Mouse (Mus musculus) hindbrain, embryonic 15.5 days (tissue): ENCODE measurements around the gene Tcp1. TPM values are rescaled to one million over a fixed set of nuclear protein-coding genes. Genes with fewer than 3 reads are reported as not detected.

Experiments used
- ATAC-seq: fragments of 200-750 bp; cut with Nextera tagmentation; 2 replicates; pipeline ENCODE4 v1.8.0; 2017; ENCODE audit warnings: low read depth, moderate number of reproducible peaks, moderate TSS enrichment; ENCODE audit not compliant: low FRiP score
- H3K27ac ChIP-seq: fragments of 300-500 bp; sonication (generic); replicated peaks from 2 replicates; pipeline ENCODE4 v1.5.1; 2015; ENCODE audit warnings: mild to moderate bottlenecking, inconsistent platforms
- H3K27me3 ChIP-seq: fragments of 300-500 bp; sonication (generic); 2 replicates; pipeline ENCODE4 v1.6.1; 2015; ENCODE audit warnings: control low read depth, inconsistent platforms
- H3K36me3 ChIP-seq: fragments of 300-500 bp; sonication (generic); 2 replicates; pipeline ENCODE4 v1.6.1; 2015; ENCODE audit warnings: control low read depth, inconsistent platforms
- H3K4me1 ChIP-seq: fragments of 300-500 bp; sonication (generic); replicated peaks from 2 replicates; pipeline ENCODE4 v1.6.1; 2015; ENCODE audit warnings: control low read depth, inconsistent platforms
- H3K4me2 ChIP-seq: fragments of 300-500 bp; sonication (generic); 2 replicates; pipeline ENCODE4 v1.6.1; 2015; ENCODE audit warnings: moderate library complexity, mild to moderate bottlenecking, inconsistent platforms
- H3K4me3 ChIP-seq: fragments of 300-500 bp; sonication (generic); 2 replicates; pipeline ENCODE4 v1.5.1; 2015; ENCODE audit warnings: mild to moderate bottlenecking, inconsistent platforms
- H3K9ac ChIP-seq: fragments of 300-500 bp; sonication (generic); 2 replicates; pipeline ENCODE4 v1.6.1; 2015; ENCODE audit warnings: inconsistent platforms
- H3K9me3 ChIP-seq: fragments of 300-500 bp; sonication (generic); 2 replicates; pipeline ENCODE4 v1.6.1; 2016; ENCODE audit warnings: control low read depth, inconsistent platforms
- WGBS: fragments of 180-500 bp; shearing (Covaris S2); methylation state at CpG from one replicate; pipeline ENCODE4 v1.1.7; 2015; 5-methylcytosine and 5-hydroxymethylcytosine counted together
- polyA plus RNA-seq: library from polyadenylated mRNA; unstranded; fragments of >200 nt; fragmentation: Nextera tagmentation; extraction: Ambion mirVana; gene quantifications from 2 replicates; pipeline ENCODE4 v1.2.1, GENCODE M21; 2015

Gene Tcp1
- polyA plus RNA-seq, result 324 and 343 TPM in 2 replicates

GRCm38 (mm10) chr17:12915488-12915880 lies at the start of gene Tcp1:
TSS of gene Tcp1 (plus strand) at chr17:12915701.
- peaks cover 17% of the 10 kb centered on the region for H3K4me1 ChIP-seq
- ATAC-seq, result no peak
- H3K9me3 ChIP-seq, result no peaks in the 10 kb centered on the region
- 2% methylated on average over 18 of the region's 18 CpGs for WGBS
- no peaks in the 10 kb centered on the region for H3K27me3 ChIP-seq
- H3K4me3 ChIP-seq, result peak within 1 kb of the TSS; percentile 81
- peaks cover 51% of the 10 kb centered on the region for H3K36me3 ChIP-seq
- H3K9ac ChIP-seq, result peak within 1 kb of the TSS; percentile 87
- H3K4me2 ChIP-seq, result peak within 1 kb of the TSS; percentile 92
- H3K27ac ChIP-seq, result peak within 1 kb of the TSS; percentile 89

- Histone ChIP-seq H3K9ac (no peak overlapping the region), H3K4me2 (no peak overlapping the region), H3K4me1 (no peaks in the 10 kb centered on the region), H3K27ac (no peak overlapping the region), H3K4me3 (no peak overlapping the region), H3K9me3 (no peaks in the 10 kb centered on the region), H3K36me3 (no peaks in the 10 kb centered on the region), H3K27me3 (no peaks in the 10 kb centered on the region)
- WGBS, result 87% methylated on average over 10 of the region's 10 CpGs
- no peak for ATAC-seq
Measured at GRCm38 (mm10) chr17:12866853-12867252, 48.6 kb upstream of the Tcp1 start.

- no peak for ATAC-seq
- H3K36me3 ChIP-seq, result no peaks in the 10 kb centered on the region
- H3K27me3 ChIP-seq, result no peaks in the 10 kb centered on the region
- WGBS, result 61% methylated on average over 2 of the region's 2 CpGs
- no peak within 1 kb of the TSS for H3K4me3 ChIP-seq
- H3K9ac ChIP-seq, result no peak within 1 kb of the TSS
- H3K9me3 ChIP-seq, result no peaks in the 10 kb centered on the region
- H3K4me2 ChIP-seq, result no peak within 1 kb of the TSS
- H3K27ac ChIP-seq, result no peak within 1 kb of the TSS
- no peaks in the 10 kb centered on the region for H3K4me1 ChIP-seq
Measured at GRCm38 (mm10) chr17:12868043-12868442, 47.5 kb upstream of the Tcp1 start, which contains the start of gene Mas1. TSS of gene Mas1 (minus strand) at chr17:12868143.

GRCm38 (mm10) chr17:12868640-12869039 lies 46.9 kb upstream of the Tcp1 start:
- no peaks in the 10 kb centered on the region for H3K9me3 ChIP-seq
- H3K4me3 ChIP-seq, result no peak overlapping the region
- WGBS, result 37% methylated on average over 4 of the region's 4 CpGs
- H3K9ac ChIP-seq, result no peak overlapping the region
- no peaks in the 10 kb centered on the region for H3K27me3 ChIP-seq
- no peak for ATAC-seq
- H3K4me2 ChIP-seq, result no peak overlapping the region
- no peaks in the 10 kb centered on the region for H3K4me1 ChIP-seq
- no peak overlapping the region for H3K27ac ChIP-seq
- no peaks in the 10 kb centered on the region for H3K36me3 ChIP-seq

GRCm38 (mm10) chr17:12872275-12873028 lies 43.0 kb upstream of the Tcp1 start:
- H3K27me3 ChIP-seq, result no peaks in the 10 kb centered on the region
- no peak overlapping the region for H3K9ac ChIP-seq
- 68% methylated on average over 16 of the region's 16 CpGs for WGBS
- ATAC-seq, result peak; percentile 59; the same call in 1 of the 2 replicates
- no peak overlapping the region for H3K27ac ChIP-seq
- H3K4me2 ChIP-seq, result no peak overlapping the region
- H3K36me3 ChIP-seq, result no peaks in the 10 kb centered on the region
- H3K9me3 ChIP-seq, result no peaks in the 10 kb centered on the region
- no peak overlapping the region for H3K4me3 ChIP-seq
- H3K4me1 ChIP-seq, result no peaks in the 10 kb centered on the region

- Histone ChIP-seq H3K9ac (no peak within 1 kb of the TSS), H3K36me3 (no peaks in the 10 kb centered on the region), H3K27ac (no peak within 1 kb of the TSS), H3K27me3 (peaks cover 3% of the 10 kb centered on the region; the same call in 1 of the 2 replicates), H3K4me2 (no peak within 1 kb of the TSS), H3K9me3 (no peaks in the 10 kb centered on the region), H3K4me1 (peaks cover 8% of the 10 kb centered on the region), H3K4me3 (no peak within 1 kb of the TSS)
- 79% methylated on average over 5 of the region's 5 CpGs for WGBS
- no peak for ATAC-seq
Measured at GRCm38 (mm10) chr17:12875734-12876133, 39.8 kb upstream of the Tcp1 start, which contains the start of gene Mrgprh. TSS of gene Mrgprh (plus strand) at chr17:12876034.

- peak overlapping the region; percentile 46 for H3K4me2 ChIP-seq
- H3K36me3 ChIP-seq, result no peaks in the 10 kb centered on the region
- H3K27ac ChIP-seq, result no peak overlapping the region
- peaks cover 8% of the 10 kb centered on the region for H3K4me1 ChIP-seq
- 4% methylated on average over 14 of the region's 14 CpGs for WGBS
- peaks cover 3% of the 10 kb centered on the region; the same call in 1 of the 2 replicates for H3K27me3 ChIP-seq
- no peaks in the 10 kb centered on the region for H3K9me3 ChIP-seq
- H3K4me3 ChIP-seq, result peak overlapping the region; percentile 4; the same call in 1 of the 2 replicates
- H3K9ac ChIP-seq, result no peak overlapping the region; the same call in 1 of the 2 replicates
- peak; percentile 84 for ATAC-seq
Measured at GRCm38 (mm10) chr17:12880178-12880577, 35.3 kb upstream of the Tcp1 start.

- no peak for ATAC-seq
- H3K4me2 ChIP-seq, result no peak overlapping the region
- H3K4me1 ChIP-seq, result peaks cover 8% of the 10 kb centered on the region
- peaks cover 3% of the 10 kb centered on the region; the same call in 1 of the 2 replicates for H3K27me3 ChIP-seq
- H3K27ac ChIP-seq, result no peak overlapping the region
- no peaks in the 10 kb centered on the region for H3K36me3 ChIP-seq
- no peak overlapping the region for H3K9ac ChIP-seq
- no peaks in the 10 kb centered on the region for H3K9me3 ChIP-seq
- WGBS, result 92% methylated on average over 1 of the region's 1 CpGs
- no peak overlapping the region for H3K4me3 ChIP-seq
Measured at GRCm38 (mm10) chr17:12881216-12881615, 34.3 kb upstream of the Tcp1 start.

- Histone ChIP-seq H3K4me2 (no peak overlapping the region), H3K4me1 (no peaks in the 10 kb centered on the region), H3K27ac (no peak overlapping the region), H3K9me3 (no peaks in the 10 kb centered on the region), H3K9ac (no peak overlapping the region), H3K36me3 (no peaks in the 10 kb centered on the region), H3K4me3 (no peak overlapping the region), H3K27me3 (no peaks in the 10 kb centered on the region)
- WGBS, result 45% methylated on average over 6 of the region's 6 CpGs
- ATAC-seq, result no peak
Measured at GRCm38 (mm10) chr17:12886620-12887019, 28.9 kb upstream of the Tcp1 start.

GRCm38 (mm10) chr17:12887021-12887775 lies 28.3 kb upstream of the Tcp1 start:
- no peak for ATAC-seq
- H3K36me3 ChIP-seq, result no peaks in the 10 kb centered on the region
- H3K4me1 ChIP-seq, result no peaks in the 10 kb centered on the region
- H3K27ac ChIP-seq, result no peak overlapping the region
- H3K9me3 ChIP-seq, result no peaks in the 10 kb centered on the region
- 79% methylated on average over 15 of the region's 15 CpGs for WGBS
- no peak overlapping the region for H3K4me3 ChIP-seq
- H3K9ac ChIP-seq, result no peak overlapping the region
- H3K27me3 ChIP-seq, result no peaks in the 10 kb centered on the region
- no peak overlapping the region for H3K4me2 ChIP-seq

- Histone ChIP-seq H3K36me3 (no peaks in the 10 kb centered on the region), H3K4me2 (no peak overlapping the region), H3K4me3 (no peak overlapping the region), H3K4me1 (no peaks in the 10 kb centered on the region), H3K9me3 (no peaks in the 10 kb centered on the region), H3K27me3 (no peaks in the 10 kb centered on the region), H3K9ac (no peak overlapping the region), H3K27ac (no peak overlapping the region)
- WGBS, result 85% methylated on average over 4 of the region's 4 CpGs
- ATAC-seq, result no peak
Measured at GRCm38 (mm10) chr17:12891054-12891453, 24.4 kb upstream of the Tcp1 start.

GRCm38 (mm10) chr17:12892033-12892432 lies 23.5 kb upstream of the Tcp1 start:
- ATAC-seq, result no peak
- Histone ChIP-seq H3K4me1 (no peaks in the 10 kb centered on the region), H3K4me2 (no peak overlapping the region), H3K27me3 (no peaks in the 10 kb centered on the region), H3K4me3 (no peak overlapping the region), H3K9ac (no peak overlapping the region), H3K27ac (no peak overlapping the region), H3K9me3 (no peaks in the 10 kb centered on the region), H3K36me3 (no peaks in the 10 kb centered on the region; the same call in 1 of the 2 replicates)
- 94% methylated on average over 9 of the region's 9 CpGs for WGBS
